24 mouse cellular contexts compared by ENCODE assay signal in genomic region chr1:71940900-71941299, GRCm38 (mm10).
A peak's percentile ranks its signal among the peaks of the same experiment; 100 is the strongest.
DNase-seq lines count a peak whose midpoint lies in the region; ATAC-seq and TF ChIP-seq lines count a peak whose summit lies in the region.
"Had no signal": no experiment of that assay in that cellular context is flagged by ENCODE, and none has a peak within 500 bp of the region (broad histone marks: within the 10 kb centered on the region; RNA-seq: fewer than 3 reads in every experiment).

No protein-coding gene starts in this region.

- H3K27ac ChIP-seq in liver, postnatal 0 days (ENCODE audit: low read depth), result no peak overlapping the region
- no peak overlapping the region for H3K27ac ChIP-seq in liver, embryonic 11.5 days (ENCODE audit: low read depth, low read length)
- no peak overlapping the region for H3K27ac ChIP-seq in midbrain, embryonic 14.5 days (replicated peaks; ENCODE audit: low read depth, low read length)
- no peak overlapping the region for H3K27ac ChIP-seq in midbrain, embryonic 11.5 days (ENCODE audit: low read depth, low read length)
- H3K27ac ChIP-seq: heart, adult 2 months; hindbrain, embryonic 15.5 days; left cerebral cortex, adult 2 months; midbrain, embryonic 15.5 days; neural tube, embryonic 13.5 days; stomach, embryonic 15.5 days had no signal

- H3K9ac ChIP-seq in liver, postnatal 0 days (replicated peaks), result no peak overlapping the region
- H3K9ac ChIP-seq in liver, embryonic 11.5 days (ENCODE audit: low read depth, low read length), result no peak overlapping the region
- H3K9ac ChIP-seq in midbrain, embryonic 14.5 days (replicated peaks; ENCODE audit: low read length), result no peak overlapping the region
- no peak overlapping the region for H3K9ac ChIP-seq in midbrain, embryonic 11.5 days (ENCODE audit: low read length)
- H3K9ac ChIP-seq: heart, embryonic 13.5 days; hindbrain, embryonic 15.5 days; midbrain, embryonic 15.5 days; neural tube, embryonic 13.5 days; stomach, embryonic 15.5 days had no signal

- peak; percentile 24 for DNase-seq in embryo, embryonic 10.5 days (ENCODE audit: low spot score)
- DNase-seq in embryo, embryonic 11 days, result no peak
- DNase-seq in liver, postnatal 0 days, result peak; percentile 8
- no peak for DNase-seq in liver, embryonic 11.5 days (ENCODE audit: low spot score)
- peak; percentile 7 for DNase-seq in midbrain, embryonic 14.5 days
- DNase-seq in midbrain, embryonic 11.5 days (ENCODE audit: low spot score, missing footprints), result no peak
- DNase-seq in frontal cortex, postnatal 25 days (ENCODE audit: low spot score in 2 of 2), result no peak
- DNase-seq: cerebellum, adult 2 months; cerebellum, postnatal 25 days; gastrocnemius, postnatal 25 days; heart, adult 2 months; heart, postnatal 14 days; kidney, adult 8-10 months; kidney, postnatal 10 days; right cerebral cortex, adult 18-20 months; right cerebral cortex, postnatal 4 days; thymus, postnatal 25 days had no signal

- H3K4me1 ChIP-seq in liver, postnatal 0 days (ENCODE audit: insufficient read depth), result peaks cover 5% of the 10 kb centered on the region
- H3K4me1 ChIP-seq in liver, embryonic 11.5 days (replicated peaks; ENCODE audit: control insufficient read depth, insufficient read depth, low read length), result peaks cover 27% of the 10 kb centered on the region
- no peaks in the 10 kb centered on the region; the same call in 1 of the 2 replicates for H3K4me1 ChIP-seq in midbrain, embryonic 14.5 days (ENCODE audit: control insufficient read depth, insufficient read depth, low read length)
- H3K4me1 ChIP-seq in midbrain, embryonic 11.5 days (ENCODE audit: control insufficient read depth, insufficient read depth, low read length), result no peaks in the 10 kb centered on the region
- H3K4me1 ChIP-seq: hindbrain, embryonic 15.5 days had no signal

- no peak for ATAC-seq in liver, postnatal 0 days
- ATAC-seq in liver, embryonic 11.5 days (replicated peaks; ENCODE audit: low FRiP score), result no peak
- no peak for ATAC-seq in midbrain, embryonic 14.5 days (ENCODE audit: low FRiP score, low TSS enrichment)
- no peak for ATAC-seq in midbrain, embryonic 11.5 days (ENCODE audit: low FRiP score)
- ATAC-seq: forebrain, embryonic 16.5 days; midbrain, embryonic 15.5 days had no signal

- no peak overlapping the region for H3K4me3 ChIP-seq in liver, postnatal 0 days (ENCODE audit: low read depth, low read length)
- no peak overlapping the region for H3K4me3 ChIP-seq in liver, embryonic 11.5 days (ENCODE audit: low read depth, low read length)
- no peak overlapping the region for H3K4me3 ChIP-seq in midbrain, embryonic 14.5 days (replicated peaks; ENCODE audit: low read depth, low read length)
- H3K4me3 ChIP-seq in midbrain, embryonic 11.5 days (ENCODE audit: low read depth, low read length), result no peak overlapping the region
- H3K4me3 ChIP-seq: heart, adult 2 months; heart, embryonic 13.5 days; hindbrain, embryonic 15.5 days; left cerebral cortex, adult 2 months; midbrain, embryonic 15.5 days; neural tube, embryonic 13.5 days; stomach, embryonic 15.5 days had no signal

- no peaks in the 10 kb centered on the region for H3K27me3 ChIP-seq in liver, postnatal 0 days (ENCODE audit: insufficient read depth, low read length)
- no peaks in the 10 kb centered on the region for H3K27me3 ChIP-seq in liver, embryonic 11.5 days (replicated peaks; ENCODE audit: control insufficient read depth, insufficient read depth, low read length)
- no peaks in the 10 kb centered on the region for H3K27me3 ChIP-seq in midbrain, embryonic 14.5 days (ENCODE audit: control insufficient read depth, insufficient read depth, low read length)
- H3K27me3 ChIP-seq in midbrain, embryonic 11.5 days (ENCODE audit: control insufficient read depth, insufficient read depth, low read length), result no peaks in the 10 kb centered on the region
- H3K27me3 ChIP-seq: heart, embryonic 13.5 days; hindbrain, embryonic 15.5 days; midbrain, embryonic 15.5 days; neural tube, embryonic 13.5 days; stomach, embryonic 15.5 days had no signal

- no peak for TF ChIP-seq EP300 in liver, postnatal 0 days (IDR thresholded peaks at IDR 0.05; ENCODE audit: low read depth)

- H3K36me3 ChIP-seq in liver, postnatal 0 days (replicated peaks; ENCODE audit: insufficient read depth, low read length), result no peaks in the 10 kb centered on the region
- H3K36me3 ChIP-seq in liver, embryonic 11.5 days (ENCODE audit: control insufficient read depth, insufficient read depth, low read length), result no peaks in the 10 kb centered on the region
- no peaks in the 10 kb centered on the region for H3K36me3 ChIP-seq in midbrain, embryonic 14.5 days (ENCODE audit: control insufficient read depth, insufficient read depth, low read length)
- H3K36me3 ChIP-seq in midbrain, embryonic 11.5 days (ENCODE audit: control insufficient read depth, insufficient read depth, low read length), result no peaks in the 10 kb centered on the region
- H3K36me3 ChIP-seq: heart, embryonic 13.5 days; hindbrain, embryonic 15.5 days; midbrain, embryonic 15.5 days; neural tube, embryonic 13.5 days; stomach, embryonic 15.5 days had no signal

- 49% methylated on average over 4 of the region's 4 CpGs for WGBS in liver, postnatal 0 days (ENCODE audit: insufficient replicate concordance)
- 64% methylated on average over 4 of the region's 4 CpGs for WGBS in liver, embryonic 11.5 days
- WGBS in midbrain, embryonic 14.5 days, result 25% methylated on average over 4 of the region's 4 CpGs
- 38% methylated on average over 4 of the region's 4 CpGs for WGBS in midbrain, embryonic 11.5 days

- TF ChIP-seq CTCF in liver, postnatal 0 days (IDR thresholded peaks at IDR 0.05; ENCODE audit: low read depth), result no peak

- H3K4me2 ChIP-seq in liver, postnatal 0 days (ENCODE audit: low read depth, low read length), result no peak overlapping the region
- no peak overlapping the region for H3K4me2 ChIP-seq in liver, embryonic 11.5 days
- no peak overlapping the region for H3K4me2 ChIP-seq in midbrain, embryonic 14.5 days (ENCODE audit: low read length)
- no peak overlapping the region for H3K4me2 ChIP-seq in midbrain, embryonic 11.5 days
- H3K4me2 ChIP-seq: heart, embryonic 13.5 days; hindbrain, embryonic 15.5 days; midbrain, embryonic 15.5 days; neural tube, embryonic 13.5 days; stomach, embryonic 15.5 days had no signal

- H3K9me3 ChIP-seq in liver, postnatal 0 days (ENCODE audit: low read length), result no peaks in the 10 kb centered on the region
- H3K9me3 ChIP-seq in liver, embryonic 11.5 days (ENCODE audit: control insufficient read depth, low read length), result no peaks in the 10 kb centered on the region
- H3K9me3 ChIP-seq in midbrain, embryonic 14.5 days (ENCODE audit: control insufficient read depth, low read length), result no peaks in the 10 kb centered on the region
- H3K9me3 ChIP-seq in midbrain, embryonic 11.5 days (ENCODE audit: control insufficient read depth, low read length), result no peaks in the 10 kb centered on the region
- H3K9me3 ChIP-seq: heart, embryonic 13.5 days; hindbrain, embryonic 15.5 days; midbrain, embryonic 15.5 days; neural tube, embryonic 13.5 days; stomach, embryonic 15.5 days had no signal

Comparison
In these comparisons a context has a peak if more than half of its experiments do, and no peak if none do; other contexts are left out.
1. DNase-seq: peak in embryo, embryonic 10.5 days (single experiment), liver, postnatal 0 days (single experiment) and midbrain, embryonic 14.5 days (single experiment); none in embryo, embryonic 11 days (single experiment), liver, embryonic 11.5 days (single experiment), midbrain, embryonic 11.5 days (single experiment) and frontal cortex, postnatal 25 days (0 of 2).